Mouse (Mus musculus) MEL-GATA-1-ER (cell line): ENCODE measurements around the gene Herc1.

Experiments used
- DNase-seq: peaks from one replicate; pipeline ENCODE4 v3.0.0-alpha.2; 2012; ENCODE audit warnings: low read depth; ENCODE audit errors: extremely low read depth

The Herc1 gene

GRCm38 (mm10) chr9:66518251-66518650 lies 168.0 kb downstream of the Herc1 start:
- no peak for DNase-seq

GRCm38 (mm10) chr9:66518901-66519300 lies 168.7 kb downstream of the Herc1 start:
- no peak for DNase-seq

GRCm38 (mm10) chr9:66520299-66520698 lies 170.0 kb downstream of the Herc1 start:
- DNase-seq = no peak

- no peak for DNase-seq
Measured at GRCm38 (mm10) chr9:66521595-66521994, 171.3 kb downstream of the Herc1 start.

GRCm38 (mm10) chr9:66542785-66543184 lies 192.5 kb downstream of the Herc1 start:
- DNase-seq = no peak
